Mouse (Mus musculus): ENCODE data around the gene S100pbp. TPM values are rescaled to one million over a fixed set of nuclear protein-coding genes. Genes with fewer than 3 reads are reported as not detected.
A peak's percentile ranks its signal among the peaks of the same experiment; 100 is the strongest.

Gene S100pbp
- polyA plus RNA-seq, 1 experiment from 2014 or later, result 6.9 TPM

DNA sequence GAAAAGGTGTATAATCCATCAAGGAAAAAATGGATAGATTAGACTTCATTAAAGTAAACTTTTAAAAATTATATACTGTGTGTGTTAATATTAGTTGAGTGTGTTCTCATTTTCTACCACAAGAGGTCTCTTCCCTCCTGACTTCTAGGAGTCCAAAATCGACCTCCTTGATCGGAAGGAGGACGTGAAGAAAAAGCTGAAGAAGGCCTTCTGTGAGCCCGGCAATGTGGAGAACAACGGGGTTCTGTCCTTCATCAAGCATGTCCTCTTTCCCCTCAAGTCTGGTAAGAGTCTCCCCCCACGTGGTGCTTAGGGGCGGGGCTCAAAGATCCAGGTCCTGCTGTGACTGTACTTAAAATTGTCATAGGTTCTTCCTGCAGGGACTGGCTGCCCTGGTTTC is 20.0 kb upstream of the S100pbp start:
- no peaks in the 10 kb centered on the region for H3K9me3 ChIP-seq (ENCODE audit: control insufficient read depth)
- H3K4me3 ChIP-seq (ENCODE audit: low read depth, low read length), result no peak overlapping the region
- H3K4me1 ChIP-seq (replicated peaks; ENCODE audit: control insufficient read depth, insufficient read depth, low read length), result no peaks in the 10 kb centered on the region
- no peak overlapping the region for H3K27ac ChIP-seq (ENCODE audit: low read depth, low read length)
- 45% methylated on average over 7 of the region's 7 CpGs for WGBS
- H3K4me2 ChIP-seq (replicated peaks; ENCODE audit: low read depth), result no peak overlapping the region
- no peak for ATAC-seq
- no peaks in the 10 kb centered on the region for H3K27me3 ChIP-seq (replicated peaks; ENCODE audit: control insufficient read depth, insufficient read depth, low read length)
- no peak overlapping the region for H3K9ac ChIP-seq (ENCODE audit: low read depth, low read length)
- H3K36me3 ChIP-seq (ENCODE audit: control insufficient read depth, insufficient read depth), result peaks cover 77% of the 10 kb centered on the region
- peak; percentile 81 for TF ChIP-seq CTCF (IDR thresholded peaks at IDR 0.05; ENCODE audit: low read depth)

DNA sequence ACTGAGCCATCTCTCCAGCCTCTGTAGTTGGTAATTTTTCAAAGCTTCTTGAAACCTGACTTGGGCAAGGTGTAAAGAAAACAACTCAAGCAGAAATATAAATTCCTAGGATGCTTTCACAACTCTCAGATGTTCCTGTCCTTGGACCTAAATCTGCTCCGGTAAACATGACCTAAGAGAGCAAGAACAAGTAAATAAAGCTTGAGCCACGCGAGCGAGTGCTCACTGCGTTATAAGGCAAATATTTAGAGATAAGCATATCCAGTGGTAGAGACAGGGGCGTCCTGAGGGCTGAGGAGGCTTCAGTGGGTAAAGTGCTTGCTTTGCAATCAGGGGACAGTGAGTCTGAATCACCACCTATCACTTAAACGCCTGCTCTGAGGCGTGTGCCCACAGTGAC is 17.3 kb upstream of the S100pbp start:
- ATAC-seq, result no peak
- H3K4me1 ChIP-seq (replicated peaks; ENCODE audit: control insufficient read depth, insufficient read depth, low read length), result no peaks in the 10 kb centered on the region
- peaks cover 79% of the 10 kb centered on the region for H3K36me3 ChIP-seq (ENCODE audit: control insufficient read depth, insufficient read depth)
- no peak overlapping the region for H3K4me2 ChIP-seq (replicated peaks; ENCODE audit: low read depth)
- 41% methylated on average over 8 of the region's 8 CpGs for WGBS
- no peak overlapping the region; the same call in 1 of the 2 replicates for H3K27ac ChIP-seq (ENCODE audit: low read depth, low read length)
- no peak overlapping the region for H3K9ac ChIP-seq (ENCODE audit: low read depth, low read length)
- H3K9me3 ChIP-seq (ENCODE audit: control insufficient read depth), result no peaks in the 10 kb centered on the region
- no peaks in the 10 kb centered on the region for H3K27me3 ChIP-seq (replicated peaks; ENCODE audit: control insufficient read depth, insufficient read depth, low read length)
- TF ChIP-seq CTCF (IDR thresholded peaks at IDR 0.05; ENCODE audit: low read depth), result no peak
- H3K4me3 ChIP-seq (ENCODE audit: low read depth, low read length), result no peak overlapping the region

DNA sequence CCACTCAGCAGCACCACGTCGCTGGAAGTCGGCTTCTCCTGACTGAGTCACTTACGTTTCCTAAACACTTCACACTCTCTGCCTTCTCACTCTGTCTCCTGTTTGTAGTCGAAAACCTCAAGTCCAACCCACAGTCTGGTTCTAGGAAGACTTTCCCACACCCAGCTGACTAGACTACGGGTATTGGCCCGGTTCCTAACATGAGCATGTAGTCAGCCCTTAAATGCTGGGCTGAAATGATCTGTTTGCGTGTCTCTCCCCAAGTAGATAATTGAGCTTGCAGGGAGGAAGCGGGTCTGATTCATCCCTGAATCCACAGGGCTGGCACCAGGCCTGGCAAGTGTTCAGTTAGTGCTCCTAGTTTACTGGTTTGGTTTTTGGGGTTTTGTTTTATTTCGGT is 15.1 kb upstream of the S100pbp start:
- Histone ChIP-seq H3K9me3 (ENCODE audit: control insufficient read depth) (no peaks in the 10 kb centered on the region), H3K4me3 (ENCODE audit: low read depth, low read length) (no peak overlapping the region), H3K4me1 (replicated peaks; ENCODE audit: control insufficient read depth, insufficient read depth, low read length) (no peaks in the 10 kb centered on the region), H3K9ac (ENCODE audit: low read depth, low read length) (no peak overlapping the region), H3K27ac (ENCODE audit: low read depth, low read length) (no peak overlapping the region), H3K36me3 (ENCODE audit: control insufficient read depth, insufficient read depth) (peaks cover 78% of the 10 kb centered on the region), H3K27me3 (replicated peaks; ENCODE audit: control insufficient read depth, insufficient read depth, low read length) (no peaks in the 10 kb centered on the region), H3K4me2 (replicated peaks; ENCODE audit: low read depth) (no peak overlapping the region)
- no peak for TF ChIP-seq CTCF (IDR thresholded peaks at IDR 0.05; ENCODE audit: low read depth)
- ATAC-seq, result no peak
- WGBS, result 91% methylated on average over 10 of the region's 10 CpGs

DNA sequence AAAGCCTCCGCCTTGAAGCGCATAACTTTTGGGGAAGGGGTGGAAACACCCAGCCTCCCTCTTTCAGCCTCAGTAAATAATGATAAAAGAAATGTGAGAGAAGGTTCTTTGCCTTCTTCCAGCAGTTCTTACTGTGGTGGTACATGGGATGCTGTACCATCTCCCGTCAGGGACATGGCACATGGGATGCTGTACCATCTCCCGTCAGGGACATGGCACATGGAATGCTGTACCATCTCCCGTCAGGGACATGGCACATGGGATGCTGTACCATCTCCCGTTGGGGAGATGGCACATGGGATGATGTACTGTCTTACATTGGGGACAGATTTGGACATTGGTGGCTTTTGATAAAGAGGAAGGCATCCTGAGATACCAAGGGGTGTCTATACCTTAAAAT is 8.0 kb upstream of the S100pbp start:
- Histone ChIP-seq H3K4me1 (replicated peaks; ENCODE audit: control insufficient read depth, insufficient read depth, low read length) (no peaks in the 10 kb centered on the region), H3K9ac (ENCODE audit: low read depth, low read length) (no peak overlapping the region), H3K4me2 (replicated peaks; ENCODE audit: low read depth) (no peak overlapping the region), H3K9me3 (ENCODE audit: control insufficient read depth) (no peaks in the 10 kb centered on the region), H3K27ac (ENCODE audit: low read depth, low read length) (no peak overlapping the region), H3K27me3 (replicated peaks; ENCODE audit: control insufficient read depth, insufficient read depth, low read length) (no peaks in the 10 kb centered on the region), H3K4me3 (ENCODE audit: low read depth, low read length) (no peak overlapping the region), H3K36me3 (ENCODE audit: control insufficient read depth, insufficient read depth) (peaks cover 53% of the 10 kb centered on the region)
- no peak for ATAC-seq
- TF ChIP-seq CTCF (IDR thresholded peaks at IDR 0.05; ENCODE audit: low read depth), result no peak
- WGBS, result 99% methylated on average over 6 of the region's 6 CpGs

DNA sequence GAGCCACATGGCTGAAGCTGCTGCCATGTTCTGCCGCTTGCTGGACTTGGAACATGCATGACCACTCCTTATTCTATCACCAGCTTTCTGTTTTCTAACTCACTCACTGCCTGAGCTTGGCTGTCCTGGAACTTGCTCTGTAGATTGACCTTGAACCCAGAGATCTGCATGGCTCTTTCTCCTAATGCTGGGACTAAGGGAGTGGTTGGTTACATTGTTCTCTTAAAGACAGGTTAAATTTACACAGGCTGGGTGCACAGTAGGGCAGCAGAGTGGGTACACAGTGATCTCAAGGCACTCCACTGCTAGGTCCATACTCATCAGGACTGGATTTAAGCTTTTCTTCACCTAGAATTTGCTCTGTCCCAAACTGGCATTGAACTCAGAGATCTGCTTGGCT is 4.8 kb upstream of the S100pbp start:
- no peak overlapping the region for H3K4me3 ChIP-seq (ENCODE audit: low read depth, low read length)
- H3K4me2 ChIP-seq (replicated peaks; ENCODE audit: low read depth), result no peak overlapping the region
- no peak for ATAC-seq
- 0 out of 2 replicates have a peak, but pooled peaks cover 6% of the 10 kb centered on the region for H3K4me1 ChIP-seq (replicated peaks; ENCODE audit: control insufficient read depth, insufficient read depth, low read length)
- no peak for TF ChIP-seq CTCF (IDR thresholded peaks at IDR 0.05; ENCODE audit: low read depth)
- no peaks in the 10 kb centered on the region for H3K27me3 ChIP-seq (replicated peaks; ENCODE audit: control insufficient read depth, insufficient read depth, low read length)
- peaks cover 29% of the 10 kb centered on the region for H3K36me3 ChIP-seq (ENCODE audit: control insufficient read depth, insufficient read depth)
- no peaks in the 10 kb centered on the region for H3K9me3 ChIP-seq (ENCODE audit: control insufficient read depth)
- H3K27ac ChIP-seq (ENCODE audit: low read depth, low read length), result no peak overlapping the region
- no peak overlapping the region for H3K9ac ChIP-seq (ENCODE audit: low read depth, low read length)
- WGBS, result 37% methylated on average over 1 of the region's 1 CpGs

DNA sequence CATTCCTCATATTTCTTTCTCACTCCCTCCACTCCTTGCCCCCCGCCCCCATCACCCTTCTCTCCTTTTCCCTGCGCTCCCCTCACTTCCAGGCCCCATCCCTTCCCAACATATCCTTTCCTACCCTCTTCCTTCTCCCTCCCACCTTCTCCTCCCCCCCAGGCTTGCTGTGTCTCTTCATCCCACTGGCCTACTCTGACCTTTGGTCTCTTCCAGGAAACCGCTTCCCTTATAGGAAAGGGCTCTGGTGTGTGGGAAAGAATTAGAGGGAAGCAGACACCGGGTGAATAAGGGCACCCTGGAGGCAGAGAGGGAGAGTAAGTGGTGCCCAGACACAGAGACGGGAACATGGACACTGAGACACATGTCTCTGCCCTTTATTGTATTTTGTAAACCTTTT is 2.2 kb upstream of the S100pbp start:
- no peak for ATAC-seq
- 59% methylated on average over 5 of the region's 5 CpGs for WGBS
- no peak for TF ChIP-seq CTCF (IDR thresholded peaks at IDR 0.05; ENCODE audit: low read depth)

DNA sequence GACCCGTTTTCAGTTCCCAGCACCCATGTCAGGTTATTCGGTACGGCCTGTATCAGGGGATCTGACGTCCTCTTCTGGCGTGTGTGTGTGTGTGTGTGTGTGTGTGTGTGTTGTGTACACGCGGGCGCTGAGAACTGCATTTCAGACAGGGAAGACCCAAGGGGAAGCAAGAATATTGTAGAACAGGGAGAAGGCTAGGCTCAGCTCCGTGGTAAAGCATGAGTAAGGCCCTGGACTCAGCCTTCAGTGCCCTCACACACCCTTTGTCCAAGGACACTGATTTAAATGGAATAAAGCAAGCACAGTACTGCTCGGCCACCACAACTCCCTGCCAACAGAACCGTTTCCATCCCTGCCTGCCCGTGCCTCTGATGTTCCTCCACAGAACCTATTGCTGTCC is 1.0 kb upstream of the S100pbp start:
- TF ChIP-seq CTCF (IDR thresholded peaks at IDR 0.05; ENCODE audit: low read depth), result 0 out of 2 replicates have a peak, but pooled peaks have one; percentile 4
- H3K9me3 ChIP-seq (ENCODE audit: control insufficient read depth), result no peaks in the 10 kb centered on the region
- H3K4me3 ChIP-seq (ENCODE audit: low read depth, low read length), result peak overlapping the region; percentile 89
- peaks cover 6% of the 10 kb centered on the region; the same call in 1 of the 2 replicates for H3K36me3 ChIP-seq (ENCODE audit: control insufficient read depth, insufficient read depth)
- no peak for ATAC-seq
- 2% methylated on average over 12 of the region's 12 CpGs for WGBS
- peak overlapping the region; percentile 76 for H3K27ac ChIP-seq (ENCODE audit: low read depth, low read length)
- peak overlapping the region; percentile 74 for H3K4me2 ChIP-seq (replicated peaks; ENCODE audit: low read depth)
- 0 out of 2 replicates have a peak, but pooled peaks cover 6% of the 10 kb centered on the region for H3K4me1 ChIP-seq (replicated peaks; ENCODE audit: control insufficient read depth, insufficient read depth, low read length)
- H3K27me3 ChIP-seq (replicated peaks; ENCODE audit: control insufficient read depth, insufficient read depth, low read length), result no peaks in the 10 kb centered on the region
- peak overlapping the region; percentile 47 for H3K9ac ChIP-seq (ENCODE audit: low read depth, low read length)

More for the DNA sequence above, 2.2 kb upstream of the S100pbp start:
- Histone ChIP-seq H3K4me2 (replicated peaks; ENCODE audit: low read depth) (peak overlapping the region; percentile 74), H3K9me3 (ENCODE audit: control insufficient read depth) (no peaks in the 10 kb centered on the region), H3K9ac (ENCODE audit: low read depth, low read length) (no peak overlapping the region), H3K27ac (ENCODE audit: low read depth, low read length) (no peak overlapping the region), H3K4me3 (ENCODE audit: low read depth, low read length) (no peak overlapping the region), H3K27me3 (replicated peaks; ENCODE audit: control insufficient read depth, insufficient read depth, low read length) (no peaks in the 10 kb centered on the region), H3K36me3 (ENCODE audit: control insufficient read depth, insufficient read depth) (peaks cover 13% of the 10 kb centered on the region), H3K4me1 (replicated peaks; ENCODE audit: control insufficient read depth, insufficient read depth, low read length) (0 out of 2 replicates have a peak, but pooled peaks cover 6% of the 10 kb centered on the region)

All from intestine, postnatal 0 days (tissue).